Mouse (Mus musculus): ENCODE data around the gene Casc3.
"Not testable (repeated sequence)": the region's sequence is repeated elsewhere in the genome, so short reads cannot be mapped to it uniquely, and the experiment has no call there.

Casc3 gene

DNA sequence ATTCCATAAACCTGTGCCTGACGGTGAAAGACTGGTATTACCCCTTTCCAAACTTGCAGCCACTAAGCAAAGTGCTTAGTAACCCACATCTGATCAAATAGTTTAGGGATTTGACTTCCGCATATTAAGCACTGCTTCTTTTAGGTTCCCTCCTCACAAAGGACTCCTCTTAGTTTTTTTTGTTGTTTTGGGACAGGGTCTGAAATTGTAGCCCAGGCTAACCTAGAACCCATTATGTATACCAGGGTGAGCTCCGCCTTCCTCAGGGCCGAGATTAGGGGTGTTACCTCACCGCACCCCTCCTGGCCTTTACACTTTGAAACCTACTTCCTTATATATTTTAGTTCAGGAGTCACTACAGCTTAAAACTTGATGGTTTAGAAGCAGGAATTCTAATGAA, 14.9 kb upstream of the Casc3 start:
- DNase-seq (ENCODE audit: low read depth): no peak

DNA sequence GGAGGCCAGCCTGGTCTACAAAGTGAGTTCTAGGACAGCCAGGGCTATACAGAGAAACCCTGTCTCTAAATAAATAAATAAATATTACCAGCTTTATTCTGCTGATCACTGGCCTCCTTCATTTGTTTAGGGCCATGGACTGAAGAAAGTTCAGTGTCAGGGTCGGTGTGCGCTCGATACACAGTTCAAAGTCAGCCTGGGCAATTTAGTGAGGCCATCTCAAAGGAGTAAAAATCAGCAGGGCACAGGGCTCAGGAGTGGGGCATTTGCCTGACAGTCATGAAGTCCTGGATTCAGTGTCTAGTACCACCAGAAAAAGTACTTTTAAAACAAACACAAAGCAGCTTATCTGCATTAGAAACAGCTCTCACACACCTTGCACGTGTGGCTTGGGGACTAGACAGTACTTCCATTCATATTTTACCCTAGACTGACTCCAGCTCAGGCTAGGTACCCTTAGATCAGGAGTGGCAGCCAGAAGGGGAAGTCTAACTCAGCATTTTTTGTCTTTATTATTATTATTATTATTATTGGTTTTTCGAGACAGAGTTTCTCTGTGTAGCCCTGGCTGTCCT, 14.0 kb upstream of the Casc3 start:
- no peak for DNase-seq (ENCODE audit: low read depth)

DNA sequence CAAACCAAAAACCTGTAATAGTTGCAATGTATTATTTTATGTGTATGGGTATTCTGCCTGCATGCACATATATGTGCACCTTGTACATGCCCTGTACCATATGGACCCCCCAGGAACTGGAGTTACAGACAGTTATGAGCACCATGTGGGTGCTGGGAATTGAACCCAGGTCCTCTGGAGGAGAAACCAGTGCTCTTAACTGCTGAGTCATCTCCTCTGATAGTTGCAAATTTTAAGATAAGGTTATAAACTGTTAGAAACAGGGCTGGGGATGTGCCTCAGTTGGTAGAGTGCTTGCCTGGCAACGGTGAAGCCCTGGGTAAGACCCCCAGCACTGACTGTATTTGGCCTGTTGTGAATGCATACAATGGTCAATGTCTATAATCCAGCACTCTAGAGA, 13.3 kb upstream of the Casc3 start:
- no peak for DNase-seq (ENCODE audit: low read depth)

DNA sequence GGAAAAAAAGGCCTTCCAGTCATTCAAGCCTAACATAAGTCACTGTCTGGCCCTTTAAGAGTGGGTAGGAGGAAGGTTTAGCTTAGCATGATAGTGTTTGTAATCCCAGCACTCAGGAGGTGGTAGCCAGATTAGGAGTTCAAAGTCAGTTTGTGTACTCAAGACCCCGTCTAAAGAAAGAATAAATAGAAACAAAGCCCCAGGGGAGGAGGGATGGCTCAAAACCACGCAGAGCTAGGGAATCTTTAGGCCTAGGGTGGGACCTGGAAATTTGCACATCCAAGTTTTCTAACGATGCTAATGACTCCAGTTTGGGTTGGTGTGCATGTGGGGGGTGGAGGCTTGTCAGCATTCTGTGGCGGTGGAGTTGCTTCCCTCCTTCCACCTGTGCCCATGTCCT, 12.6 kb upstream of the Casc3 start:
- no peak for DNase-seq (ENCODE audit: low read depth)

DNA sequence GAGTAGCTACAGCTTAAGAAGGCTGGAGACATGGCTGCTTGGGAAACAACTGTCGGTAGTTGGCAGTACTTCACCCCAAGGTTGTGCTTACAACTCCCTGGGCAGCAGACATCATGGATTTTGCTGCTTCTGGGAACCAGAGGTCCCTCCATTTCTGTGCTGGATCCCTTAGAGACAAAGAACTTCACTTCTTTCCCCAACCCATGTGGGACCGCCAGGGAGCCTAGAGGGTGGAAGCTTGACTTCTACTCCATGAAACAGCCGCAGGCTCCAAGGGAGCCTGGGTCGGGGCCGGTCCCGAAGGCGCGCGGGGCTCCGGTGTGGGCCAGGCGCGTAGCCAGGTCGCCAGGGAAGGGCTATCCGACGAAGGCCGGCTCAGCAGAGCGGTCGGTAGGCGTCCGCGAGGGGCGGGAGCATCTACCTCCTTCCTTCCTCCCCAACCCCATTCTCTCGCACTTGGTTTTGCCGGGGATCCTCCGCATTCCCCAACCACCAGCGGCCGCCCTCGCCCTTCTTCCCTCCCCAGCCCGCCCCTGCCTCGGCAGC, 10.2 kb upstream of the Casc3 start:
- DNase-seq (ENCODE audit: low read depth): no peak

DNA sequence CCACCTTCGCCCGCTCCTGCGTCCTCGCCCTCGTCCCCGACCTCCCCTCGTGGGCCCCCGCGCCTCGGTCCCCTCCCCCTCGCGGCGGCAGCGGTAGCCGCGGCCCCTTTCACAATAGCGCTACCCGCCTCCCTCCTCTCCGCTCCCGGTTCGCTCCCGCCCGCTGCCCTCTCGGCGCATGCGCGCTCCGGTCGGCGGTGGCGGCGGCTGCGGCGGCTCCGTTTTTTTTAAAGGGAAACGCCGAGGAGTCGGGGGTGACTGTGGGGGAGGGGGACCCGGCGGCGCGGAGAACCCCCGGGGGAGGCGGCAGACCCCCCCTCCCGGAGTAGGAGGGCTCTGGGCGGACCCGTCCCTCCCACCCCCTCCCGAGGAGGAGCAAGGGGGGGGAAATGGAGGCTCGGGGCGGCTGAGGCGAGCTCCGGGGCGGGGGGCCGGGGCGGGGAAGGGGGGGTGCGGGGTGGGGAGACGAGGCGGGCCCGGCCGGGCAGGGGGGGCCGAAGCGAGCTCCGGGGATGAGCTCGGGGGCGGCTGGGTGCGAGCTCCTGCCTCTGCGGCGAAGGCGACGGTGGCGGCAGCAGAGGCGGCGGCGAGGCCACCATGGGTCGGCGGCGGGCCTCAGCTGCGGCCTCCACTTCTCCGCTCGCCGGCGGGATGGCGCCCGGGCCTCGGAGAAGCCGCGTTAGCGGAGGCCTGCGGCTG, 9.5 kb upstream of the Casc3 start, which contains the start of gene Msl1:
Msl1 (plus strand) TSS at position 502 of the 699 bp plus-strand sequence.
- no peak for DNase-seq (ENCODE audit: low read depth)

DNA sequence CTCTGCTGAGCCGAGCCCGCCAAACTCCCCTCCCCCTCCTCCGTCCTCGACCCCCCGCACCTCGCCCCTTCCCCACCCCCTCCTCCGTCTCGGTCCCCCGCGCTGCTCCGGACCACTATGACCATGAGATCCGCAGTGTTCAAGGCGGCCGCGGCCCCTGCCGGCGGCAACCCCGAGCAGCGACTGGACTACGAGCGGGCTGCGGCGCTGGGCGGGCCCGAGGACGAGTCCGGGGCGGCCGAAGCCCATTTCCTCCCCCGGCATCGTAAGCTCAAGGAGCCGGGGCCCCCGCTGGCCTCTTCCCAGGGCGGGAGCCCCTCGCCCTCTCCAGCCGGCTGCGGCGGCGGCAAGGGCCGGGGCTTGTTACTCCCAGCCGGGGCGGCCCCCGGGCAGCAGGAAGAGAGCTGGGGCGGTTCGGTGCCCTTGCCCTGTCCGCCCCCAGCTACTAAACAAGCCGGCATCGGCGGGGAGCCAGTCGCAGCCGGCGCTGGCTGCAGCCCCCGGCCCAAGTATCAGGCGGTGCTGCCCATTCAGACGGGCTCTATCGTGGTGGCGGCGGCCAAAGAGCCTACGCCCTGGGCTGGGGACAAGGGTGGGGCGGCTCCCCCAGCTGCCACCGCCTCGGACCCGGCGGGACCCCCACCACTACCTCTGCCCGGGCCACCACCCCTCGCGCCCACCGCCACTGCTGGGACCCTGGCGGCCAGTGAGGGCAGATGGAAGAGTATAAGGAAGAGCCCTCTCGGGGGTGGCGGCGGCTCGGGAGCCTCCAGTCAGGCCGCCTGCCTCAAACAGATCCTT, 8.8 kb upstream of the Casc3 start:
- DNase-seq (ENCODE audit: low read depth): no peak

DNA sequence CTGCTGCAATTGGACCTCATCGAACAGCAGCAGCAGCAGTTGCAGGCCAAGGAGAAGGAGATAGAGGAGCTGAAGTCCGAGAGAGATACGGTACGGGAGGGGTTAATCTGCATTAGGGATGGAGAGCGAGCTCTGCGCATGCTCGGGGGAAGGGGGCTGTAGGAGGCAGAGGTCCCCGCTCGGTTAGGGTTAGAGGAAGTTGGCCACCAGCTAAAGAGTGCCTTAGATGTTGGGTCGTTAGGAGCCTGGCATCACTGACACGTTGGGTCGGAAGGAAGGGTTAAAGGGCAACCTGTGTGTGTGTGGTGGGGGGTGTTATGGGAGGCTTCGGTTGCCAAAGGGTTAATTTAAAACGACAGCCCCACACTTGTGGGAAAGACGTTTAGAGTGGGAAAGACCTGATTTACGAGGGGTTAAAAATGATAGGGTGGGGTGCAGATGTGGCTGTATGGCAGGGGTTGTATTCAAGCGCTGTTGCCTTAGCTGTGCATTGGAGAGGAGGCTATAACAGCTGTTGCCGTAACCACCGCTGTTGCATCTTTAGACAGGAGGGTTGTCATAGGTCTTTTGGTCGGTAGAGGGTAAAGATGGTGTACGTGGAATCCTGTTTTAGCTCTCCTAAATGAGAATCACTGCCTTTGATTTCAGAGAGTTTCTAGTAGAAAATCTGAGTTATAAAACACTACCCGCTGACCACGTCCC, 8.0 kb upstream of the Casc3 start:
- DNase-seq (ENCODE audit: low read depth): no peak

DNA sequence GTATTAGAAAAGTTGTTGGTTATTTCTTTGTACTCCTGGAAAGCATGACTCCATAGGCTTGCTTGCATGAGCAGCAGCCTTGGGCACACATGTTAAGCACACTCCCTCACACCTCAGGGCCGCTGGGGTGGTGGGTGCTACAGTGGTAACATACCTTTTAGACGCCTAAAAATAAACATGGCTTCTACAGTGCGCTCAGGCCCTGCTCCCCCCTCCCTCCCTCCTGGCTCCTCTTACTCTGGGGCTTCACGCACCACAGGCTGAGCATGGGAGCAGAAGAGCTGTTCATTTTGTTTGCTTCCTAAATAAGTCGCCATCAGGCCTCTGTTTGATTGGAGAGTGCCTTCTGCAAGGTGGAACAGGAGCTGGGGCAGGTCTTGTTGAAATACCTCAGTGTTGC, 7.4 kb upstream of the Casc3 start:
- DNase-seq (ENCODE audit: low read depth): no peak

DNA sequence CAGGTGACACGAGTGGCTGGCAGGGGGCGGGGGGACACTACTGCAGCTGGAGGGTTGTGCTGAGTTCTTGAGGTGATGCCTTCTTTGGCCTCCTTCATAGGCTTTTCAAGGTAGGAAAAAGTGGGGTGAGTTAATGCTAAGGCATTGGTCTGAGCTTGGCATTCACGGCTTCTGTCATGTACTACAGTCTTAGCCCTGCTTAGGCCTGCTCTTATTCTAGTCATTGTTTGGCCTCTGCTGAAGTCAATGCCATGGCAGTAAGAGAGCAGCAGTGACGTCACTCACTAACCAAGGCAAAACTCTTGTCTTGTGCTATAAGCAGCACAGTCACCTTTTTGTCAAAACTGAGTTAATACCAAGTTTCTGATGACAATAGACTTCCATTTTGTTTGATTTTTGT, 6.8 kb upstream of the Casc3 start:
- DNase-seq (ENCODE audit: low read depth): no peak

DNA sequence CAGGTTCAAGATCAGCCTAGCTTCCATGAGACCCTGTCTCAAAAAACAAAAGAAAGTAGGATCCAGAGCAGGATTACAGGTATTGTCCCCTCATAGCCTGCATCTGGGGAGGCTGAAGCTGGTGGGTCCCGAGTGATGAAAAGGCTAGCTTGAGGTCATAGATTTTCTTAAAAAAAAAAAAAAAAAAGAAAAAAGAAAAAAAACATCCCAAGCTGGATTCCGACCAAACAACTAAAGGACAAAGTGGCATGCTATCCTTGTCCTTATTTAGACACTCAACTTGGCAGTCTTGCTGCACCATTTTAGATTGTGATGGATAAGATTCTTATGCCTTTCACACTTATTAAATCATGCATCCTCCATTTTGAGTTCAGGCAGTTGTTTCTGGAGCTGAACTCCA, 3.7 kb downstream of the Casc3 start:
- no peak for DNase-seq (ENCODE audit: low read depth)

DNA sequence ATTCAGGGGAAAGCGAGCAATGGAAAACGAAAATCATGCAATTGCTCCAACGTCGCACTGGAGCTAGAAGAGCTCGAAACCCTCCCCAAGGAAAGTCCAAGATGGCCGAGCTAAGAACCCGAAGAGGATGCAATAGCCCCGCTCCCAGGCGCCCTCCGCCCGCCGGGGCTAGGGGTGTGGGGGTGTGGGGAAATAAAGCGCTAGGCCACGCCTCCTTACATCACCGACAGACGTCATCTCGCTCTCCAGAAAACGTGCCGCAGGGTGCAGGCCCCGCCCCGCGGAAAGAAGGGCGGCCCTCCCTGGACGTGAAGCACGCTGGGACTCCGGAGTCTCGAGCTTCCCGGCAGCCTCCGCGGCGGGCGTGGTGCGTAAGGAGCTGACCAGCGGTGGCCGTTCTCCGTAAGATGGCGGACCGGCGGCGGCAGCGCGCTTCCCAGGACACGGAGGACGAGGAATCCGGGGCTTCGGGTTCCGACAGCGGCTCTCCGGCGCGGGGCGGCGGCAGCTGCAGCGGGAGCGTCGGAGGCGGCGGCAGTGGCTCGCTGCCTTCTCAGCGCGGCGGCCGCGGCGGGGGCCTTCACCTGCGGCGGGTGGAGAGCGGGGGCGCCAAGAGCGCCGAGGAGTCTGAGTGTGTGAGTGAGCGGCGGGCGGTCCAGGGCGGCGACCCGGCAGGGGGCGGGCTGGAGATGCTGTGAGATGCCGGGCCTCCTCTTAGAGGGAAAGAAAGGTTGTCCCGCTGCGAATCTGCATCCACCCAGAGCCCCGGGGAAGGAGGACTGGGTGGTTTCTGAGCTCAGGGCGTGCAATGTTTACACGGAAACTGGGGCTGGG, 5.0 kb downstream of the Casc3 start:
- DNase-seq (ENCODE audit: low read depth): peak; percentile 94

DNA sequence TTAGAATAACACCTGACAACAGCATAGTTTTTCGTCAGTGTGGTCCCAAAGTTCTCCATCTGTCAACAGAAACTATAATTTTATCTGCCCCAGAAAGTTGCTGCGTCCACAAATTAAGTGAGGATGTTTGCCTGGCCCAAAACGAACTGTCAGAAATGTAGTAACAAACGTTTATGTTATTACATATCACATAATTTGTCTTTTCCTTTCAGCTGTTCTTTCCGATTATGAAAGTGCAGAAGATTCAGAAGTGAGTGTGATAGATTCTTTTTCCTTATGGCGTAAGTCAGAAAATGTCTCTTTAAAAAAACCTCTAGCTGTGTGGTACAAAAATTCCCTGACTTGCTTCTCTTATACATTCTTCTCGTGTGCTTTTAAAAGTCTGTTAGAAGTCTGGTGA, 6.0 kb downstream of the Casc3 start:
- no peak for DNase-seq (ENCODE audit: low read depth)

DNA sequence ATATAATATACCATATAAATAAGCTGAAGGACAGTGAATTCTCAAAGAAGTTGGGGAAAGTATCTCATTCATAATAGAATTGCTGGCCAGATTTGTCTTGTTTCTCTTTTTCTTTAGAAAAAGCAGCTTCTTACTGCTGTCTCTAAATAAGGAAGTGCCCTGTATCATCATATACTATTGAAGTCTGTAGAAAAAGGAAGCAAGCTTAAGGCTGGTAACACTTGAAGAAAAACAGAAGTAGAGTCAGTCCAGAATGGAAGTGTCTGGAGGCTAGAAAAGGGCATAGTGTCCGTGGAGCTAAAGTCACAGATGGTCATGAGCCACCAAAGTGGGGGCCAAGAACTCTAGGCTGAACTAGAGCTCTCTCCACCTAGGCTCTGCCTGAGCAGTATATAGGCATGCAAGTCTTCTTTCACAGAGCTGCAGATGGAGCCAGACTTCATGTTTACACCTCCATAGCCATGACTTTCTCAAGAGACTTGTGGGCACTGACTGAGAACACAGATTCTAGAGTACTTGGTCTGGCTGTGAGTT, 12.1 kb downstream of the Casc3 start:
- no peak for DNase-seq (ENCODE audit: low read depth)

DNA sequence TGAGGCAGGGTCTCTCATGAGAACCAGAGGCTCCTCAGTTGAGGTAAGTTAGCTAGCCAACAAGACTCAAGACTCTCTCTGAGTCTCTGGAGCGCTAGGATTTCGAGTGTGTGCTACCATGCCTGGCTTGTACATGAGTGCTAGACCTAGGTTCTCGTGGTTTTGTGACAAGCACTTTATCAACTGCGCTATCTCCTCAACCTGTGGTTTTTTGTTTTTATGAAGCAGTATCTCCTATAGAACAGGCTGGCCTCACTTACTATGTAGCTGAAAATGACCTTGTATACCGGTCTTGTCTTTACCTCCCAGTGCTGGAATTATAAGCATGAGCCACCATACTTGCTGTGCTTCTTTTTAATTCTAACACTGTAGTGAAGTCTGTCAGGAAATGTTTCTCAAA, 16.3 kb downstream of the Casc3 start:
- DNase-seq (ENCODE audit: low read depth): no peak

DNA sequence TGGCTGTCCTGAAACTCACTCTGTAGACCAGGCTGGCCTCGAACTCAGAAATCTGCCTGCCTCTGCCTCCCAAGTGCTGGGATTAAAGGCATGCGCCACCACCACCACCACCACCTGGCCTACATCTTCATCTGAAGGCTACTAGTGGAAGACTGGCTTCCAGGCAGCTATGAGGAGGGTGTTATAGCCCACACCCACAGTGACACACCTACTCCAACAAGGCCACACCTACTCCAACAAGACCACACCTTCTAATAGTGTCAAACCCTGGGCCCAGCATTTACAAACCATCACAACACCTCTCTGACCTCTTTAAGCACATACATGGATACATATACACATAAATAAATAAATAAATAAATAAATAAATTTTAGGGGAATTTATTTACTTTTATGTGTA, 21.4 kb downstream of the Casc3 start:
- DNase-seq (ENCODE audit: low read depth): not testable (repeated sequence)

DNA sequence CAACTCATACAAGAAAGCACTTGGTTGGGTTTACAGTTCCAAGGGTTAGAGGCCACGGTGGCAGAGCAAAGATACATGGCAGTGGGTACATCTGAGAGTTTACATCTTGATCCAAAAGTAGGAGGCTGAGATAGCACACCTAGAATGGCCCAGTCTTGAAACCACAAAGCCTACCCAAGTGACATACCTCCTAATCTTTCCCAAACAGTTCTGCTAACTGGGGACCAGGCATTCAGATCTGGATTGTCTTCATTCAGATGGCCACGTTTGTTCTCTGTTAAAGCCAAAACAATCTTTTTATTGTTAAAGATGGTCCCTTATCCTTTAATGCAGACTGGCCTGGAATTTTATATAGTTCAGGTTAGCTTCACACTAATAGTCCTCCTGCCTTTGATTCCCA, 23.2 kb downstream of the Casc3 start:
- no peak for DNase-seq (ENCODE audit: low read depth)

DNA sequence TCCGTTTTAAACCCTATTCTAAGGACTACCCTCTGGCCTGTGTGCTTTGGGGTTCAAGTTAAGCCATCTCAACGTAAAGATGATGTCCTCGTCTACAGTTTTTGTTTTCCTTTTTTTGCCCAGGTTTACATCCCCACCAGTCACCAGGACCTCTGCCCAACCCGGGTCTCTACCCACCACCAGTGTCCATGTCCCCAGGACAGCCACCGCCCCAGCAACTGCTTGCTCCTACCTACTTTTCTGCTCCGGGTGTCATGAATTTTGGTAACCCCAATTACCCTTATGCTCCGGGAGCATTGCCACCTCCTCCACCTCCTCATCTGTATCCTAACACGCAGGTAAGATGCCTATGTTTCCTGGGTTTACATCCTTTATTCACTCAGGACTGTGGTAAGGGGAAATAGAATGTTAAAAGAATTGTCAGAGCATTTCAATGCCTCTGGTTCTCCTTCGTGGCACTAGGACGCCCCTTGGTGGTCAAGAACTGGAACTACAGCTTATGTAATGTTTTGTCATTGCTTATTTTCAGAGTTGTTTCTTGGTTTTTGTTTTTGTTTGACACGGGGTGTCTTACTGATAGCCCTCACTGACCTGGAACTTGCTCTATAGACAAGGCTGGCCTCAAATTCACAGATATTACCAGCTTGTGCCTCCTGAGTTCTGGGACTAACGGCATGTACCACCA, 24.5 kb downstream of the Casc3 start:
- no peak for DNase-seq (ENCODE audit: low read depth)

DNA sequence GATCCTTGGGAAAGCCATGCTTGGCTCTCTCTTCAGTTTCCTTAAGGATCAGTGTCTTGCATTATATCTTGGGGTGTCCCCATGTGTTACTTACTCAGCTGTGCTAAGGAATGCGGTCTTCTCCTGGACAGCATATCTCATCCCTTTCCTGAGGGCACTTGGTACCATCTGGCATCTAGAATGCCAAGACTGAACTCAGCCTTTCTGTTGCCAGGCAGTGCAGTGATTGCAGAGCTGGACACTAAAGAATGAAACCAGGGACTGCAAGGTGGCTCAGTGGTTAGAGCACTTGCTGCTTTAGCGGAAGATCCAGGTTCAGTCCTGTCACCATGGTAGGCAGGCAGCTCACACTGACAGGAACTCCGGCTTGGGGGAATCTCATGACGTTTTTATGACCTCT, 25.2 kb downstream of the Casc3 start:
- no peak for DNase-seq (ENCODE audit: low read depth)

DNA sequence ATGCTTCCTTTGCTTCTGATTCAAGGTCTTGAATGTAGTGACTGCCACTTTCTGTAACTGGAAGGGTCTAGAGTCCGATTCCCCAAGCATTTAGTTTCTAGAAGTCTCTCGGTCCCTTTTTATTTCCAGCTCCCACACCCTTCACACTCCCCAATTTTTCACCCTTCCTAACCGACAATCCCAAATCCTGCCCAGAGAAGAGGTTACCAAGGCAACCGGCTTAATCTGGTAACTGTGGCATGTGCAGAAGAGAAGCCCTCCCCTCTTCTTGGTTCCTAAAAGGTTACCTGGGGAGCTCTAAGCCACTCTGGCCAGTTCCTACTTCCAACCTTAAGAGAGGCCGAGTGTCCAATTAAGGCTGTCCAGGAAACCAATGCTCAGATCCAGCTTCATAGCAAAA, 30.6 kb downstream of the Casc3 start:
- no peak for DNase-seq (ENCODE audit: low read depth)

DNA sequence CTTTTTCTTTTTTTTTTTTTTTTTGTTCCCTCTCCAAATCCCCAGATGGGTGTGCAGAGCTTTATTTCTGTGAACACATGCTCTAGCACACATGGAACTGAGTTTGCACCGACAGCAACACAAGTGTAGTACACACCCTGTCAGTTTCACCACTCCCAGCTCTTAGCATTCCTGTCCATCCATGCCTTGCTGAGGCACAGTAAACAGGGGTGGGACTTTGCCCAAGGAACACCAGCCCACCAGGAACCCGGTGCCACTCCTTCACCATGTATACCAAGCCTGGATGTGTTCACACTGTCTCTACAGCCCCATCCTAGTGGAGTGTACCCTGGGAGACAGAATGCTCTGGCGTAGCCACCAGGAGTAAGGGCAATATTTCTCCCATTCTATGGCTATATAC, 31.0 kb downstream of the Casc3 start:
- no peak for DNase-seq (ENCODE audit: low read depth)

Measured in fibroblast of lung, adult 2 months (primary cell).